Mouse (Mus musculus): Measurements from ENCODE around the gene Htatip2. TPM values are rescaled to one million over a fixed set of nuclear protein-coding genes. Genes with fewer than 3 reads are reported as not detected.

The Htatip2 gene
- polyA plus RNA-seq (2012; ENCODE audit: insufficient read depth, low replicate concordance): 4.1 and 9.6 TPM in 2 replicates

DNA sequence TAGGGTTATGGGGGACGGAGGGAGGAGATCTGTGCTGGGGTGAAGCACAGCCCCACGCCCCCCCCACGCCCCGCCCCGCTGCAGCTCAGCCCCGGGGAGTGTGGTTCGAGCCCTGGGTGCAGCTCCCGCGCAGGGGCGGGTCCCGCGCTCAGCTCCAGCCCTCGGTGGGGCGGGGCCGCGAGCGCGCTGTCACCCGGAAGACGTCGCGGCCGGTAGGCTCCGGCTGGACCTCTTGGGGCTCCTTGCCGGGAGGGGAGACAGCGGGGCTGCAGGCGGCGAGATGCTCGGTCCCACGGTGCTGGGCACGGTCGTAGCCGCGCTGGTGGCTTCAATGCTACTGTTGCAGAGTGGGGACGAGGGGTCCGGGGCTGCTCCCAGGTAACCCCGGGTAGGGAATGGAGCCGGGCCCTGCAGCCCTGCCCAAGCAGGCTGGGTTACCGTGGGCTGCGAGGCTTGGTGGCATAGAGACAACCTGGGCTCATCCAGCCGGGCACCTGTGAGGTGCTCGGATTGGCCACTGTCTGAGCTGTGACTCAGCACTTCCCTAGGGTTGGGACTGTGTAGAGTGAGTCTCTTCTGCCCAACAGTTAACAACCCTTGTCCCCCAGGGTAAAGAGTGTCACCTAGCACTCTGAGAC lies at the start of gene Htatip2:
Htatip2 (plus strand) TSS at position 182 of the 638 bp plus-strand sequence.
- H3K4me3 ChIP-seq (replicated peaks): peak within 1 kb of the TSS; percentile 98
- H3K9me3 ChIP-seq: no peaks in the 10 kb centered on the region
- peaks cover 70% of the 10 kb centered on the region for H3K4me1 ChIP-seq
- no peak for TF ChIP-seq GATA1 (IDR thresholded peaks at IDR 0.05; ENCODE audit: borderline replicate concordance, low read length)
- no peak for TF ChIP-seq FLI1 (IDR thresholded peaks at IDR 0.05; ENCODE audit: low read length)
- H3K27me3 ChIP-seq (replicated peaks): peaks cover 2% of the 10 kb centered on the region
- peaks cover 35% of the 10 kb centered on the region for H3K36me3 ChIP-seq (replicated peaks; ENCODE audit: low read length)

GRCm38 (mm10) chr7:49709381-49710021 lies 49.4 kb upstream of the Htatip2 start:
- no peak for TF ChIP-seq FLI1 (IDR thresholded peaks at IDR 0.05; ENCODE audit: low read length)
- TF ChIP-seq GATA1 (IDR thresholded peaks at IDR 0.05; ENCODE audit: borderline replicate concordance, low read length): no peak
- Histone ChIP-seq H3K36me3 (replicated peaks; ENCODE audit: low read length) (no peaks in the 10 kb centered on the region), H3K27me3 (replicated peaks) (no peaks in the 10 kb centered on the region)

GRCm38 (mm10) chr7:49717942-49718733 lies 40.8 kb upstream of the Htatip2 start:
- Histone ChIP-seq H3K36me3 (replicated peaks; ENCODE audit: low read length) (no peaks in the 10 kb centered on the region), H3K4me1 (no peaks in the 10 kb centered on the region), H3K9me3 (no peaks in the 10 kb centered on the region), H3K4me3 (replicated peaks) (no peak overlapping the region), H3K27me3 (replicated peaks) (no peaks in the 10 kb centered on the region)
- TF ChIP-seq FLI1 (IDR thresholded peaks at IDR 0.05; ENCODE audit: low read length): no peak
- TF ChIP-seq GATA1 (IDR thresholded peaks at IDR 0.05; ENCODE audit: borderline replicate concordance, low read length): no peak

More at GRCm38 (mm10) chr7:49709381-49710021, 49.4 kb upstream of the Htatip2 start:
- H3K4me1 ChIP-seq: no peaks in the 10 kb centered on the region
- no peak overlapping the region for H3K4me3 ChIP-seq (replicated peaks)
- no peaks in the 10 kb centered on the region for H3K9me3 ChIP-seq

DNA sequence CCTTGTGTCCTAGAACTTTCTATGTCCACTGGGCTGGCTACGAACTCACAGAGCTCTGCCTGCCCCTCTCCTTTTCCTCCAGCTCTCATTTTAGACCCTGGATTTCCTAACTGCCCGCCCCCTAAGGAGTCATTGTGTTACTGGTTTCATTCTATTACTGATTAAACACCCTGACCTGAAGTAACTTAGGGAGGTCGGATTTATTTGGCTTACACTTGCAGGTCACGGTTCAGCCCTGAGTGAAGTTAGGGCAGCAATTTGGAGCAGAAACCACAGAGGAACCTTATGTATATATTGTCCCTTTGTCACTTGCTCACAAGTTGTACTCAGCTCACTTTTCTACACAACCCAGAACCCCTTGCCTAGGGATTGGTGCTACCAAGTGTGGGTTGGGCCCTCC lies 24.6 kb upstream of the Htatip2 start:
- TF ChIP-seq GATA1 (IDR thresholded peaks at IDR 0.05; ENCODE audit: borderline replicate concordance, low read length) (no peak), FLI1 (IDR thresholded peaks at IDR 0.05; ENCODE audit: low read length) (no peak)
- peaks cover 5% of the 10 kb centered on the region for H3K27me3 ChIP-seq (replicated peaks)
- H3K4me3 ChIP-seq (replicated peaks): no peak overlapping the region
- H3K9me3 ChIP-seq: peaks cover 18% of the 10 kb centered on the region
- no peaks in the 10 kb centered on the region for H3K36me3 ChIP-seq (replicated peaks; ENCODE audit: low read length)
- H3K4me1 ChIP-seq: no peaks in the 10 kb centered on the region

GRCm38 (mm10) chr7:49739448-49739847 lies 19.5 kb upstream of the Htatip2 start:
- Histone ChIP-seq H3K9me3 (peaks cover 16% of the 10 kb centered on the region), H3K4me3 (replicated peaks) (no peak overlapping the region), H3K36me3 (replicated peaks; ENCODE audit: low read length) (no peaks in the 10 kb centered on the region), H3K27me3 (replicated peaks) (peaks cover 25% of the 10 kb centered on the region), H3K4me1 (0 out of 2 replicates have a peak, but pooled peaks cover 3% of the 10 kb centered on the region)
- TF ChIP-seq GATA1 (IDR thresholded peaks at IDR 0.05; ENCODE audit: borderline replicate concordance, low read length): no peak

DNA sequence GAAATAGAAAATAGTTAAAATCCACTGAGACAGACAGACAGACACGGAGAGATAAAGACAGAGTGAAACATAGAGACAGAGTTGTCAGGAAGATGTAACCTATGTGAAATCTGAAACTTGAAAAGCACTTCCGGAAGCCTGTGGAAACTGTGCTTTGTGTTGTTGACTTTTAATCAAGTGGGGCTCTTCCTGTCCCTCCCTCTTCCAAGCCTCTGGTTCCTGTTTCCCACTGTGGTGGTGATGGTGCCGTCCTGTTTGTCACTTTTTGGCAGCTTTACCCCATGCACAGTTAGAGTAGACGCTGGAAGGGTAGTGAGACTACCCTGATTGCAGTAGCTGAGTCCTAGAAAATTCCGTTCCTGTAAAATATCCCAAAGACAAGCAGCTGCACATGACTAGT lies 17.4 kb upstream of the Htatip2 start:
- H3K4me3 ChIP-seq (replicated peaks): no peak overlapping the region
- 0 out of 2 replicates have a peak, but pooled peaks cover 3% of the 10 kb centered on the region for H3K4me1 ChIP-seq
- peaks cover 16% of the 10 kb centered on the region for H3K9me3 ChIP-seq
- TF ChIP-seq GATA1 (IDR thresholded peaks at IDR 0.05; ENCODE audit: borderline replicate concordance, low read length) (no peak), FLI1 (IDR thresholded peaks at IDR 0.05; ENCODE audit: low read length) (no peak)
- H3K27me3 ChIP-seq (replicated peaks): peaks cover 27% of the 10 kb centered on the region
- H3K36me3 ChIP-seq (replicated peaks; ENCODE audit: low read length): no peaks in the 10 kb centered on the region

GRCm38 (mm10) chr7:49741923-49742322 lies 17.0 kb upstream of the Htatip2 start:
- TF ChIP-seq GATA1 (IDR thresholded peaks at IDR 0.05; ENCODE audit: borderline replicate concordance, low read length) (no peak), FLI1 (IDR thresholded peaks at IDR 0.05; ENCODE audit: low read length) (no peak)
- peaks cover 15% of the 10 kb centered on the region for H3K9me3 ChIP-seq

DNA sequence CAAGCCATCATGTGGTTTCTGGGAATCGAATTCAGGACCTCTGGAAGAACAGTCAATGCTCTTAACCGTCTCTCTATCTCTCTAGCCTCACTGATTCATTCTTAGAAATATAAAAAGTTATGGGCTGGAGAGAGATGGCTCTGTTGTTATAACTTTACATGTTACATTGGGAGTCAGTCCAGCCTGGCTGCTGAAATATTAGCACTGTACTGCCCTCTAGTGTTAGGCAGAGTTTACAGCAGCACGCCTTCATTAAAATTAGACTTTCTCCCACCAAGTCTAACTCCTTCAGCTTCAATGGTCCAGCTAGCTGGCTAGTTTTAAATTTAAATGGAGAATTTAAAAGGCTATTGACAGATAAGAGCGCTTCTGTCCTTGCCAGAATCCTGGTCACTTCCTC lies 7.8 kb upstream of the Htatip2 start:
- no peak overlapping the region for H3K4me3 ChIP-seq (replicated peaks)

More at GRCm38 (mm10) chr7:49741923-49742322, 17.0 kb upstream of the Htatip2 start:
- 0 out of 2 replicates have a peak, but pooled peaks cover 3% of the 10 kb centered on the region for H3K4me1 ChIP-seq
- peaks cover 29% of the 10 kb centered on the region for H3K27me3 ChIP-seq (replicated peaks)
- H3K36me3 ChIP-seq (replicated peaks; ENCODE audit: low read length): no peaks in the 10 kb centered on the region
- H3K4me3 ChIP-seq (replicated peaks): no peak overlapping the region

DNA sequence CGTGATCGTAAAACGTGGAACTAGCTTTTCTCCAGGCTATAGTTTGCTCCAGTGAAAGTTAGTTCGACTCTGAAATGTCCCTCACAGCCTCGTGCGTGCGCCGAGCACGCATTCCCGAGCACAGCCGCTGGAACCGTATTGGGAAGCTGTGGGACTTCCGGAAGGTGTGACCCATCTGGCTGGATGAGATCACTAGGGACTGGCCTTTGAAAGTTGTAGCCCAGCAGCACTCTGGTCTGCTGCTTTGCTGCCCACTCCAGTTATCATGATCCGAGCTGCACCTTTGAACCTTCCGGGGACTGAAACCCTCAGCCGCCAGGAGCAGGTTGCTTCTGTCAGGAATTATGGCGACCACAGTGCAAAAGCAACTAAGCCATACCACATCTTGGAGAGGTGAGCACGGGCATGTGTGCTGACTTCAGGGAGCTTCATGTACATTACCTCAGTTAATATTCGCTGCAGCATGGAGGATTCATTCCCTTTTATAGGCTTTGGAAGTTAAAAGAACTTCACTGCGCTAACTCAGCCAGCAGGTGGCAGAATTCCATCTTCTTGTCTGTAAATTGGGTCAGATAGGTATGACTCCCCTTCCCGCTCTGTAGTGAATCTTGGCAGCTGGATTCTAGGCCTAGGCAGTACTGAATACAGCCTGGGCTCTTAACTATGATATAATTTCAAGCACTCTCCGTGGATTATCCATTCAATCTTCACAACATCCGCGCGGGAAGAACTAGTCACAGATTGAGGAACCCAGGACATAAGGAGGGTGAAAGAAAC lies 6.0 kb upstream of the Htatip2 start:
- H3K4me3 ChIP-seq (replicated peaks): peak overlapping the region; percentile 53
- H3K4me1 ChIP-seq: peaks cover 29% of the 10 kb centered on the region
- H3K9me3 ChIP-seq: no peaks in the 10 kb centered on the region
- peaks cover 10% of the 10 kb centered on the region for H3K27me3 ChIP-seq (replicated peaks)
- no peaks in the 10 kb centered on the region for H3K36me3 ChIP-seq (replicated peaks; ENCODE audit: low read length)
- TF ChIP-seq FLI1 (IDR thresholded peaks at IDR 0.05; ENCODE audit: low read length): no peak
- no peak for TF ChIP-seq GATA1 (IDR thresholded peaks at IDR 0.05; ENCODE audit: borderline replicate concordance, low read length)

More for the DNA sequence above, 7.8 kb upstream of the Htatip2 start:
- TF ChIP-seq GATA1 (IDR thresholded peaks at IDR 0.05; ENCODE audit: borderline replicate concordance, low read length) (no peak), FLI1 (IDR thresholded peaks at IDR 0.05; ENCODE audit: low read length) (no peak)
- Histone ChIP-seq H3K4me1 (peaks cover 23% of the 10 kb centered on the region), H3K36me3 (replicated peaks; ENCODE audit: low read length) (no peaks in the 10 kb centered on the region), H3K9me3 (no peaks in the 10 kb centered on the region), H3K27me3 (replicated peaks) (peaks cover 12% of the 10 kb centered on the region)

Measured in megakaryocyte, embryonic 14.5 days (primary cell).